Mouse (Mus musculus) G1E (cell line): Measurements from ENCODE around the gene Myt1l.

Experiments
- CTCF ChIP-seq: IDR thresholded peaks from 2 replicates; pipeline ENCODE4 v1.5.1; 2012; ENCODE audit warnings: low read depth, low read length, inconsistent platforms, mixed read lengths
- GATA1 ChIP-seq: IDR thresholded peaks from 2 replicates; pipeline ENCODE4 v1.6.1; 2012; ENCODE audit warnings: borderline replicate concordance, low read length, inconsistent platforms, mixed read lengths
- GATA2 ChIP-seq: IDR thresholded peaks from 2 replicates; pipeline ENCODE4 v1.6.1; 2012; ENCODE audit warnings: low read depth, low read length, inconsistent platforms, borderline replicate concordance
- POLR2AphosphoS5 ChIP-seq: IDR thresholded peaks from 2 replicates; pipeline ENCODE4 v1.6.1; 2012; ENCODE audit warnings: low read depth, low read length, inconsistent platforms; ENCODE audit not compliant: insufficient replicate concordance
- TAL1 ChIP-seq: conservative IDR thresholded peaks from 2 replicates; pipeline ENCODE4 v1.6.1; 2012; ENCODE audit warnings: low read depth, low read length, inconsistent platforms, mixed read lengths

DNA sequence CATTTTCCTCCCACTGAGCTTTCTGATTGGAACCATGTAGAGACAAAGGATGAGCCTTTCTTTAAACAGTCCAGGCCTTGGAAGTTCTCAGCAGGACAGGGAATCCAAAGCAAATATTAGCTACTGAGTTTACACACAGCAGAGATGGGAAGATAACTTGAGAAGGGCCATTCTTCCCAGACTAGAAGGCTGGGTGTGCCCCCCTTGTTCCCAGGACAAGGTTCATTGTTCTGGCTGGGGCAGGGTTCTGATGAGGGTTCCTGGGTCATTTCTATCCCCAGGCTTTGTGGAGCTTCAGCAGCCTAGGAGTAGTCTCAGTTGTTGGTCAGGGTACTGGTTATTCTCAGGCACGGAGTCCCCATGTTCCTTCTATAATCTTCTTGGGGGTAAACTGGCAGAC is 432.9 kb downstream of the Myt1l start:
- TF ChIP-seq CTCF (no peak), GATA1 (no peak), POLR2AphosphoS5 (no peak), TAL1 (no peak), GATA2 (no peak)
